Mouse (Mus musculus): Measurements from ENCODE around the gene Trip12.

Gene Trip12

DNA sequence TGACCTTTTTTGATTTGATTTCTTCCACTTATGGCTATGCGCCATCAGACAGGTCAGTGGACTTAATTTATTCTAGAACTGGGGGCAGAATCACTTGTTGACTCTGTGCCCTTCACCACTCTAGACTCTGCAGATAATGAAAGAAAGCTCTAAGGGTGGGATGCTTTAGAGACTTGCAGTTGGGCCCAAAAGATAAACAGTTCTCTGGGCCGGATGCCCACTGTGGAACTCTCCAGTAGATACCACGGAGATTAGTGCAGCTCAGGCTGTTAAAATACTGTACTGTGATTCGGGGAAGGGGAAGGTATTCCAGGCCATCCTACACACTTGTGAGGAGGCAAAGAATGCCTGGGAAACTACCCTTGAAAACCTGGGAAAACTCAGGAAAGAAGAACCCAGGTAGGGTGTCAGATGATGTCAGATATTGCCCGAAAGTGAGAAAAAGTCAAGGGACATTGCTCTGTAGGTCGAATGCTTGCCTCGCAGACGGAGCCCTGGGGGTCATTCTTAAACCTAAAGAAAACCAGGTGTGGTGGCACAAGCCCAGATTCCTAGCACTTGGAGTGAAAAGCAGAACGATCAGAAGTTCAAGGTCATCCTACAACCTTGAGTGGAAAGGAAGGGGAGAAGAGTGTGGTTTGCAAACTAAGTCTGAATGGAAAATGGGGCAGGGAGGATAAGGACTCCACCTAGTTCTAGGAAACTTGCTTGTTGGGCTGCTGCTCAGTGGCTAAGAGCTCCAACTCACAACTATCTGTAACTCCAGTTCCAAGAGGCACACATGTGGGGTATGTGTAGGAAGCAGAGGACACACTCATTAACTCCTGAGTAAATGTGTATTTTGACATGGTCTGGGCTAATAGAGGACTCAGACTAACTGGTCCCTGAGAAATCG lies 20.3 kb upstream of the Trip12 start:
- DNase-seq (ENCODE audit: low read depth), result peak; percentile 43

DNA sequence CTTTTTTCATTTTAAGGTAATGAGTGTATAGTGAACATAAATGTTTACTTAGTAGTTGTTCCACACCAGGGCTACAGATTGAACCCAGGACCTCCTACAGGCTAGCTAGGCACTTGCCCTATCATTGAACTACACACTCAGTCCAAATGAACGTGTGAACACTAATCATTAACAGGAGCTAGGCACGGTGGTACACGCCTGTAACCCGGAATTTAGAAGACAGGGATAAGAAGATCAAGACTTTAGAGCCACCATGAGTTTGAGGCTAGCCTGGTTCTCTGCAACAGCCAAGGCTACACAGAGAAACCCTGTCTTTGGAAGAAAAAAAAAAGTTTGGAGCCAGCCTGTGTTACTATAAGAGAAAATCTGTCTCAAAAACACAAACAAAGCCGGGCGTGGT lies 19.3 kb upstream of the Trip12 start:
- no peak for DNase-seq (ENCODE audit: low read depth)

DNA sequence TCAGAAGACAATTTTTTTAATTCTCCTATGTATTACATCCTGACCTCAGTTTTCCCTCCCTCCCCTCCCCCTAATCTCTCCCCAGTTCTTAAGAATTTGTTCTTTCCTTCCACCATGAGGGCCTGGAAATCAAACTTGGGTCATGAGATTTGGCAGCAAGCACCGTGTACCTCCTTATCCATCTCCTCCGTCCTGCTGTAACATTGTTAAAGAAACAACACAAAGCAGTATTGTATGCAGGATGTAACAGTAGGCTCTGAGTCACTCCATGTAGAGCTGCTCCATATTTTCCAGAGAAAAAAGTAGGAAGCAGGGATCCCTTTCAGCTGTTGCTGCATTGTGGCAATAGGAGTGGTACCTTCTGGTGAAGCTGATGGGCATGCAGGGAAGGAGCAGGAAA lies 15.4 kb upstream of the Trip12 start:
- peak; percentile 51 for DNase-seq (ENCODE audit: low read depth)

DNA sequence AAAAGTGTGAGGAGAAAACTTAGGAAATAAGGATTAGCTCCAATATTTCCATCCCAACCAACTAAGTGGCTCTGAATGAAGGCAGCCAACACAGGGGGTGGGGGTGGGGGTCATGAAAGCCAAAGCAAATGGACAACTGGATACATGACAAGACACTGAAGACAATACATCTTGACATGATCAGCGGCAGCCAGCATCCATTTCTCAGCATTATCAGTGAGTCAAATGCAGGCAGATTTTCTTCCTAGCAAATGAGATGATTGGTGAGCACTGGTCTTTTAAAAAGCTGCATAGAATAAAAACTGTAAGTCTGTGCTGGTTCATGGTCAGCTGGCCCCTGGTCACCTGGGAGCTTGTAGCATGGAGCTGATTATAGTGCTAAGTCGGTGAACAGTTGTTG lies 14.7 kb upstream of the Trip12 start:
- DNase-seq (ENCODE audit: low read depth), result no peak

DNA sequence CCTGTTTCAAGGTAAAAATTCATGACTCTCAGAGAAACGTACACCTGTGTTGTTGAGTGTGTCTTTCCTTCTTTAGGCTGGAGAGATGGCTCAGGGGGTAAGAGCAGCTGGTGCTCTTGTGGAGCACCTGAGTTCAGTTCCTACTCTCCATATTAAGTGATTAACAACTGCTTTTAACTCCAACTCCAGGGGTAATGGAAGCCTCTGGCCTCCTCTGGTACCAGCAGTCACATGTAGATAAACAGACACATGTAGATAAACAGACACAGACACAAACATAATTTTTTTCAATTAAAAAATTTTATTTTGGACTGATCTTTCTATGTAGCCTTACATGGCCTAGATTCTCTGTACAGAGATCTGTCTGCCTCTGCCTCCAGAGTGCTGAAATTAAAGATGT lies 13.4 kb upstream of the Trip12 start:
- DNase-seq (ENCODE audit: low read depth), result no peak

DNA sequence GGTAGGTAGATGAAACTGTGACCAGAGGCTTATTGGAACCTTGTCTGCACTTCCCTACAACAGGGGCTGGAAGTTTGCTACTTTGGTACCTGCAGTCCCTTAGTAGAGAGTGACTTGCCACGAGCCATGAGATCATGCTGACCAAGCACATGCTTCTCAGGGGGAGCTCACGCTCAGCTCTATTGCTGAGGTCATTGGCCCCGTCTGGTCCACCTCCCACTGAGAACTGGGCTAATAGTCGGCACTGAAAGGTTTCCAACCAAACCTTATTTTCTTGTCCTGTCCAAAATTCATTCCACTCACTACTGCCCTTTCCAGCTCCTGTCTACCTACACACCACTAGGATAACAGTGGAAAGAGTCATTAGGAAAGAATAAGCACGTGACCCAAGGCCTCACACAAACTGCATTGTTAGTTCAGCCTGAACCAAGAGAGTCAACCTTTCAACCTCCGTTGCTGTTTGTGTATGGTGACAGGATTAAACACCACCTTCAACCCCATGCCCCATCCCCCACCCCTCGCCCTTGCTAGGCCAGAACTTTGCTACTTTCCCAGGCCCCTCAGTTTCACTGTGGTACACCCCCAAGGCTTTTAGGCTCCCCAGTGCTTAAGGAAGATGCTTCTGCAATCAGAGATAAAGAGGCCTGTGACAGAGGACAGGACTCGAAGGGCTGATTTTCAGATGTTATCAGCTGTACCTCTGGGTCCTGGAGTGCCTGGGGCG lies 11.4 kb upstream of the Trip12 start:
- no peak for DNase-seq (ENCODE audit: low read depth)

DNA sequence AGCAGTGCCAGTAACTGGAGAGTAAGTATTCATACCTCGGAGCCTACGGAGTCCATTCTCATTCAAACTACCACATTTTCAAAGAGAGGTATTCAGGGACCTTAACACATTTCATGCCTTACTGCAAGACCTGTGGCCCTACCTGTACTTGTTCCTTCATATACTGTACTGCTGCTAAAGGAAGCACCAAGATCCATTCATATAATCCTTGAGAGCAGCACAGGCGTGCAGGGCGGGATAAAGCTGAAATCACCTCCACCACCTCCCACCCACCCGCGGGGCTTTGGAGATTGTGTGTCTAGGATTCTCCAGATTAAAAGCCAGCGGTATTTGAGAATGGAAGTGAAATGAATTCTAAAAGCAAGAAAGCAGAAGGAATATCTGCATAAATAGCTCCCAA lies 10.2 kb upstream of the Trip12 start:
- DNase-seq (ENCODE audit: low read depth), result no peak

DNA sequence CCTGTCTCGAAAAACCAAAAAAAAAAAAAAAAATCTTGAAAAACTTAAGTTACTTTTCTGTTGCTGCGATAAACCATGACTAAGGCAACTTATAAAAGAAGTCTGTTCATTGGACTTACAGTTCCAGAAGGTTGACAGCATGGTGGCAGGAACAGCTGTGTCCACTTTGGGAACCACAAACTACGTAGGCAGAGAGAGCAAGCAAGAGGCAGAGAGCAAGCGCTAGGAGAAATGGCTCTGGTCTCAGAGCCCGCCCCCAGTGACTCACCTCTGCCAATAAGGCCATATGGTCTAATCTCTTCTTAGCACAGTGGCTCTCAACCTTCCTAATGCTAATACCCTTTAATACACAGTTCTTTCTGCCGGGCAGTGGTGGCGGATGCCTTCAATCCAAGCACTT lies 9.5 kb upstream of the Trip12 start:
- DNase-seq (ENCODE audit: low read depth), result no peak

DNA sequence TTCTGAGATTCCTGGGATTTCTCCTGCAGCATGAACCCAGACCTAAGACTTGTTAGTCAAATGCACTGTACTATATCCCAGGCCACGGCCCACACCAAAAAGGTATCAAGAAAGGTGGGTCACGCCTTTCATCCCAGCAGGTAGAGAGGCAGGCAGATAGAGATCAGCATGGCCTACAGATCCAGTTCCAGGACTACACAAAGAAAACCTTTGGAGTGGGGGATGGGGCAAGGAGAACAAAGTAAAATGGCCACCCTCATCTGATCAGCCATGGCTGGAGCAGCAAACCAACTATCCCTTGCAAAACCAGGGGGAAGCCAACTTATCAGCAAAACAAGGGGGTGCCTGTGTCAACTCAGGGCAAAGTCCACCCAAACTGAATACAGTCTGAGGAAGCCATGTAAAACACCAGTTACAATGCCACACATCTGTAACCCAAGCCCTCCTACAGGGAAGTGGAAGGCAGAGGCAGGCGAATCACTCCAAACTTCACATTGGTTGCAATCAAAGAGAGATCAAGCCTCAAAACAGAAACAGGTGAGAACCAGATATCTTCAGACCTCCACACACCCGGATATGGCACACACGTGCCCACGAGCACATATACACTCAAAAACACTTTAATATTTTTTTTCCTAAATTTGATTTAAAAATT lies 8.6 kb upstream of the Trip12 start:
- DNase-seq (ENCODE audit: low read depth), result no peak

DNA sequence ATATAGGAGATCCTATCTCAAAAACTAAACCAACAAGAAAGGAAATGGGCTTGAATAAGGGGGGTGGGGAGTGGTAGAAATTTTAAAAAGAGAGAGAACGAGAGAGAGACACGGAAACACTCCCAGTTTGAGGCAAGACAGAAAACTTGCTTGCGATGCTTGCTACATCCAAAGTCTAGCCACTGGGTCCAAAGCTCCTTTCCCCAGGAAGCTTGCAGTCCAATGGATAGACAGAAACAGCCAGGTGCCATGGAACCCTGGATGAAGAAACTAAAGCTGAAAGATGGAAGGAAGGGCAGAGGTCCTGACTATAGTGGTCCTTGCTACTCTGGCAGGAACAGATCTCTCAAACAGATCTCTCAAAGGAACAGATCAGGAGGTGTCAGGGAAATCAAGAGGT lies 8.0 kb upstream of the Trip12 start:
- DNase-seq (ENCODE audit: low read depth), result no peak

DNA sequence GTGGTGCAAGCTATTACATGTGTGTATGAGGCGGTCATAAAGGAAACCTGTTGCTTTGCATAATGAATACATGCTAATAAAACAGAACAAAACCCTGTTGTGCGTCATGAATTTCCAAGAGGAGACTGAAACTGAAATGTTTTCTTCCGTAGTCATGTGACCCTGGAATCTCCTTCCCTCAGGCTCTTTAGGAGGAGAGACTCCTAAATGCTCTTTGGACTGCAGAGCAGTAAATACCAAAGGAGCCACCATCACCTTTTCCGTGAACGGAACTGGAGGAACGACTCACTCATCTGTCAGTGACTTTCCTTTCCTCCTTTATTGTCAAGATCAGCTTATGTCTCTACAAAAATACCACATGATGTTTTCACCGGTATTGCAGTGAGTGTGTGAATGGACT lies 7.4 kb upstream of the Trip12 start:
- DNase-seq (ENCODE audit: low read depth), result no peak

DNA sequence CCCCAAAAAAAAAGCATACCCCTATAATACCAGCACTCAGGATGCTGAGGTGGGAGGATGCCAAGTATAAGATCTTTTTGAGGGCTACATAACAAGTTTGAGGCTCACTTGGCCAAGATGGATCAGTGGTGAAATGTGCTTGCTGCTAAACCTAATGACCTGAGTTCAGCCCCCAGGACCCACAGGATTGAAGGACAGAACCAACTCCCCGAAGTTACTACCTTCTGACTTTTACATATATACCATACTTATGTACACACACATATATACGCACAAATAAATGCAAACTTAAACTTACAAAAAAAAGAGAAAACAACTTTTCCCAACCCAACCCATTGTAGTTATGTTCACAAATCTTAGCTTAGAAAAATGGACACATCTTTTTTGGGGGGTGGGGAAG lies 3.0 kb upstream of the Trip12 start:
- DNase-seq (ENCODE audit: low read depth), result no peak

DNA sequence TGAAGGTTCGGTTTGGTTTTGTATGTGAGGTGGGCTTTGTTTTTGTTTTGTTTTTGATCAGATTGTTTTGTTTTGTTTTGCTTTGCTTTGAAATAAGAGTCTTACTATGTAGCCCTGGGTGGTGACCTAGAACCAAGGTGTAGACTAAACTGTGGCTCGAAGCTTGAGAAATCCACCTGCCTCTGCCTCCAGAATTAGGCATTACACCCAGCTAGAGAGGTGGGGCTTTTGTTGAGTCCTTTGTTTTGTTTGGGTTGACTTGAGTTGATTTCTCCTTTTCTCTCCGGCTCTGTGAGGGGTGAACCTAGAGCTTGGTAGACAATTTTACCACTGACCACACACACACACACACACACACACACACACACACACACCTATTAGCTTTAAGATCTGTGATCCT lies 745 bp upstream of the Trip12 start:
- DNase-seq (ENCODE audit: low read depth), result no peak

DNA sequence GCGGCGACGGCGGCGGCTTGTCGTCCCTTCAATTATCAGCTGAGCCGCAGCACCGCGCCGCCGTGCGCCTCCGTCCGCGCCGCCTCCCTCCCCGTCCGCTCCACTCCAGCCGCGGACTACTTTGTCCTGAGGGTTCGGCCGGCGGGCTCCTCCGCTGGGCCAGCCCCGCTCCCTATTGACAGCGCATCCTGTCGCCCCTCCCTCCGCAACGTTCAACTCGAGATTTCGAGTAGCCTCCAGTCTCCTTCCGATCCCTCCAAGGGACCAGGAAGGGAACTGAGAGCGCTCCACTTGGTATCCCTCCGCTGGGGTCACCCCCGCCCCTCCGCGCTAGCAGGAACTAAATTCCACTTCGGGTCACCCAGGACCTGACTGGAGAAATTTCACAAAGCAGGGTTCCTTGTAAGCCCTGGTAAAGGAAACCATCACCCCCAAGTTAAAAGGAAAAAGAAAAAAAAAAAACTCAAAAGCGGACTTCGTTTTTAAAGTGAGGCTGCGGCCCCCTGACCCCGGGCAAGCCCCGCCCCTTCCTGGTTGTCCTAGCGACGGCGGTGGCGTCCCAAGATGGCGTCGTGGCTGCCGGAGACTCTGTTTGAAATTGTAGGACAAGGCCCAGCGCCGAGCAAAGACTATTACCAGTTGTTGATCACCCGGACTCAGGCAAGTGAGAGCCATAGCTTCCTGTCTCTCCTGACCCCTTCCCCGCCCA lies 853 bp downstream of the Trip12 start, which contains the start of gene Fbxo36:
TSS of gene Fbxo36 (plus strand) at position 533 of the 709 bp plus-strand sequence.
- peak; percentile 97 for DNase-seq (ENCODE audit: low read depth)

DNA sequence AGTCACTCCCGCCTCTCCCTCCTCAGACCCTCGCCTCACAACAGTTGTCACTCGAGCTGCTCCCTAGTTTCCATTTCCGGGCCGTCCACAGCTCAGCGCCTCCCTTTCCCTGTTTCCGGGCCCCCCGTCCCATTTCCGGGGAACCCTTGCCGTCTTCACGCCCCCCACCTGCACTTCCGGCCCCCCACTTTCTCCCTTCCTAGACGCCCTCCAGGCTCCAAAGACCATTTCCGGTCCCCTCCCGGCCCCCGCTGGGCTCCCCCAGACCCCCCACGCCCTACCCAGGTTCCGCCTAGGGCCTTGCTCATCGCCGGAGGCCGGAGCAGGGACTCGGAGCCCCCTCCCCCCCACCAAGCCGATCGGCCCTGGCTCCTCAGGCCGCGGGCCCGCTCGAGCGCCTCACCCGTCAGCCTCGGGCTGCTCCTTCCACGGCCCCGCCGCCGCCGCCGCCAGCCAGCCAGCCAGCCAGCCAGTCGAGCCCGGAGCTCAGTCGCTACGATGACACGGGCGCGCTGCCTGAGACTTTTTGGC lies 1.6 kb downstream of the Trip12 start:
- peak; percentile 88 for DNase-seq (ENCODE audit: low read depth)

DNA sequence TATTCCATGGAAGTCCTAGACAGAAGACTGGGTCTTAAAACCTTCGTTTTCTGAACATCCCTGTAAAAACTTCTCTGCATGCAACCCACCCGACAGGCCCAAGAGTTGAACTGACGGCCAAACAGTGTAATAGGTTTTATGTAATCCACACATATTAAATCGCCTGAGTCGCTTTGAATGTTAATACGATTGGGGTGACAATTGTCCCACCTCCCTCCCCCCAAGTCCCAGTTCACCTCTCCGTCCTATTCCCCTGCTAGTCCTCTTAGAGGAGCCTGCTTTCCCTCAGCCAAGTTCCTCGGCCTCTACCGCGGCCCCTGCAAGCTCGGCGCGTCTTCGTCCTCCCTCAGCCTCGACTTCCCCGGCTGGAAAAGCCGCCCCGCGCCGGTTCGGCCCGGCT lies 2.2 kb downstream of the Trip12 start:
- DNase-seq (ENCODE audit: low read depth), result peak; percentile 24

DNA sequence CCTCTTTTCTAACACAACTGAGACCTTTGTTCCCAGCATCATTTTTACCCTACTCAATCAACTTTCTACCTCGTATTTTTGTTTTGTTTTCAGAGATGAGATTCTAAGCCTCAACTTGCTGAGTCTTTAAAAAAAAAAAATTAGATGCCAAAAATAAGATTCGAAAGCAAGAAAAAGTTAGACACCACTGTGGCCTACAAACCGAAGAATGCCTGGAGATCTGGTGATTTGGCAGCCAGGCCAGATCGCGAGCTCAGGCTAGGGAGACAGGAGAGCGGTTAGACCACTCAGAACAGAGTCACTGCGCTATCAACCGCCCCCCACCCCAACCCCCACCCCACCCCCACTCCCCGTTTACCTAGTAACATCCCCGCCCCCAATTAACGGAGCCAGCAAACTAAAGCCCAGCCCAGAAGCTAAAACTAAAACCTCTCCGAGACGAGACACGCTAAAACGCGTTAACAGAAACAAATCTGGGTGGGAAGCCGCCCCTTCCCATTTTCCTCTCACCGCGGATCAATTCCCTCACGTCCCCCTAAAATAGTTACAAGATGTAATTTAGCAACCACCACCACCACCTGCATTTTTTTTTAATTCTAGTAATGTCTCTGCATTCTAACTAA lies 2.7 kb downstream of the Trip12 start:
- peak; percentile 17 for DNase-seq (ENCODE audit: low read depth)

DNA sequence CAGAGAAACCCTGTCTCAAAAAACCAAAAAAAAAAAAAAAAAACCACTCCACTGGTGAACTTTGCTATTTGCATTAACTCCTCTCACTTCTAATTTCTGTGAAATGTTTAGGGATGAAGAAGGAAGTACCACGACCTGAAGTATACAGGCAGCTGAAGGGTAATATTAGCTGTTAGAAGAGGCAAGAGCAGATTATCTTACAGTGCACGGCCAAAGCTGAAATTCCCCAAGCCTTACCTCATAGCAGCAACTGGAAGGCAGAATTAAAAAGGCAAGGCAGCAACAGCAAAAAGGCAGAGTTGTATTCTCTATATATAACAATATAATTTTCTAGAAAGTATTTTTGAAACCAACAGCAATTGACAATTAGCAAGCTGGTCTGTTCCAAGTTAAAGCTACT lies 15.2 kb downstream of the Trip12 start:
- no peak for DNase-seq (ENCODE audit: low read depth)

DNA sequence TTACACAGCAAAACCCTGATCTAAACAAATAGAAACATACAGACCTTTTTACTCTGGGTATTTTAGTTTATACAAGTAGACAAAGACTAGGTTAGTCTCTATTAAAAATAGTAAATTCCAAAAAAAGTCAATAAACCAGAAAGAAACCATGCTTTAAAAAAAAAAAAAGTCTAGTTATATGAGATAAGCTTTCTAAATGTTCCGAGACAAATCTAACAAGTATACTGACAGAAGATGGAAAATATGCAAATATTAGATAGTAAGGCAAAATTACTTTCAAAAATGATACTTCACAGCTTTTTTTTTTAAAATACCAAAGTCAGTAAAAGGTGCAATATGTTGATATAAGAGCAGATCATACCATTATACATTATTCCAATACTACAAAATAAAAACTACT lies 22.7 kb downstream of the Trip12 start:
- DNase-seq (ENCODE audit: low read depth), result no peak

DNA sequence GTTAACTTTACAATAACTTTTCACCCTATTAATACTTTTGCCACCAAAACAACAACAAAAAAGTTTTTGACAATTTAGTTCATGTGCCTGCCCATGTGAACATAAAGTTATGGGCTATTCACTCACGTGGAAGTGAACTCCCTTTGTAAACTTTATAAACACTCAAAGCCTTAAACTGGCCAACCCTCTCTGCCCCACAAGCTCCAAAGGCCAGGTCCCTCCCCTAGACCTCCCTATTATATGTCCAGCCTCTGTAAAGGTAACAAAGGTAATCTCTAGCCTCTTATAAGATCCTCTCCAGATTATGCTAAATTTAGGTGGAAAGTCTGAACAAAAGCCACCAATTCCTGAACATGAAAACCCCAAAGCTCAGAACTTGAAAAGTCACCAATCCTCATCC lies 36.5 kb downstream of the Trip12 start:
- DNase-seq (ENCODE audit: low read depth), result no peak

DNA sequence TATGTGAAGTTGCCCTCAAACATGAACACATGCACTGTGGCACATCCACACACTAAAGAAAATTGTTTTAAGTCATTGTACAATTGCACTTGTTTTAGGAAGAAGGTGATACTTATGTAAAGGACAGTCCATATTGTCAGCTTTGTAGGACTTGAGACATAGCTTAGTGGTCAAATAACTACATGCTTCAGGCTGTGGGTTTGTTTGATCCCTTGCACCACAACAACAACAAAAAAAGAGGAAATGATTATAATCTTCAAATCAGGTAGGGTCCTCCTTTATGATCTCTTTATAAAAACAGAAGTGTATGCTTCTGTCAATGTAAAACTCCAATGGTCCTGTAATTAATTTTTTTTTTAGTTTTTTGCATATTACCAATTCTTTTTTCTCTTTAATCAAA lies 41.1 kb downstream of the Trip12 start:
- DNase-seq (ENCODE audit: low read depth), result no peak

DNA sequence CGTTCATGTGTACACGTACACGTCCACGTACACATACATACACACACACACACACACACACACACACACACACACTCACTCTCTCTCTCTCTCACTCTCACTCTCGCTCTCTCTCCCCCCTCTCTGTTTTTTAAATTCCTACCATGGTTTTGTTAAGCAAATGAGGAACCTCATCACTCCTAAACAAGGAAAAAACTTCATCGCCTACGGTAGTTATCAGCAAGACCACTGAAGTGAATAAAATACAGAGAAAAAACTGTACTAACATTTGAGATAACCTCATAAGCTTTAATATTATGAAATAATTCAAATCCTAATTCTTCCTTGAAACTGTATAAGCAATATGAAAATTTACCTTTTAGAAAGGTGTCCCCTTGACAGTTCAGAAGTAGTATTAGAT lies 45.0 kb downstream of the Trip12 start:
- DNase-seq (ENCODE audit: low read depth), result no peak
